ENCODE assay signal across 8 mouse cellular contexts in genomic region chr3:7027845-7028244, GRCm38 (mm10).
A peak's percentile ranks its signal among the peaks of the same experiment; 100 is the strongest.
DNase-seq lines count a peak whose midpoint lies in the region; ATAC-seq lines count a peak whose summit lies in the region.

No protein-coding gene starts in this region.

- H3K4me1 ChIP-seq in stomach, embryonic 14.5 days (ENCODE audit: control insufficient read depth, insufficient read depth, low read length) = no peaks in the 10 kb centered on the region

- H3K27ac ChIP-seq in stomach, embryonic 14.5 days (ENCODE audit: low read length) = no peak overlapping the region

- no peak overlapping the region for H3K4me3 ChIP-seq in stomach, embryonic 14.5 days (ENCODE audit: low read depth, low read length)

- H3K4me2 ChIP-seq in stomach, embryonic 14.5 days (replicated peaks; ENCODE audit: low read depth, low read length) = no peak overlapping the region

- H3K36me3 ChIP-seq in stomach, embryonic 14.5 days (ENCODE audit: control insufficient read depth, insufficient read depth, low read length) = no peaks in the 10 kb centered on the region

- 15% methylated on average over 5 of the region's 5 CpGs for WGBS in stomach, embryonic 14.5 days

- ATAC-seq in frontal cortex, adult (ENCODE audit: low TSS enrichment) = peak; percentile 97
- peak; percentile 75; the same call in 1 of the 2 replicates for ATAC-seq in stomach, embryonic 14.5 days (ENCODE audit: insufficient number of reproducible peaks, insufficient read depth, low FRiP score, low read depth)

- DNase-seq in ovary, postnatal 10 days (ENCODE audit: low spot score) = peak; percentile 2
- no peak for DNase-seq in ovary, adult 18-20 months (ENCODE audit: low spot score)
- DNase-seq in cerebellum, adult 9-11 months = peak; percentile 7
- DNase-seq in kidney, postnatal 4 days = peak; percentile 50 to 62
- peak; percentile 81 for DNase-seq in mesoderm, embryonic 11.5 days (ENCODE audit: low read depth, low spot score)
- DNase-seq in gastrocnemius, adult 18-20 months (ENCODE audit: low spot score) = no peak

- no peaks in the 10 kb centered on the region for H3K27me3 ChIP-seq in stomach, embryonic 14.5 days (ENCODE audit: control insufficient read depth, insufficient read depth, low read length)

- no peaks in the 10 kb centered on the region for H3K9me3 ChIP-seq in stomach, embryonic 14.5 days (ENCODE audit: control insufficient read depth, low read depth, low read length)

- no peak overlapping the region for H3K9ac ChIP-seq in stomach, embryonic 14.5 days (replicated peaks; ENCODE audit: low read depth, low read length)

Comparison
In these comparisons a context has a peak if more than half of its experiments do, and no peak if none do; other contexts are left out.
1. DNase-seq: peak in ovary, postnatal 10 days (single experiment), cerebellum, adult 9-11 months (single experiment), kidney, postnatal 4 days (2 of 2) and mesoderm, embryonic 11.5 days (single experiment); none in ovary, adult 18-20 months (single experiment) and gastrocnemius, adult 18-20 months (single experiment).